Mouse (Mus musculus) adrenal gland, postnatal 10 days (tissue): Measurements from ENCODE around the gene Usp36. TPM values are rescaled to one million over a fixed set of nuclear protein-coding genes. Genes with fewer than 3 reads are reported as not detected.

Experiments
- DNase-seq: peaks from one replicate; pipeline ENCODE4 v3.0.0; 2021; ENCODE audit warnings: mixed read lengths
- total RNA-seq, 2 experiments: library from RNA; stranded (reverse); gene quantifications; 2 replicates each; pipeline ENCODE4 v1.2.3; 2021

Gene Usp36
- total RNA-seq, 2 experiments from 2014 or later = 18.1 to 20.3 TPM

GRCm38 (mm10) chr11:118248150-118249011, 41.7 kb downstream of the Usp36 start, which contains the start of gene Cyth1:
TSS of gene Cyth1 (minus strand) at chr11:118248592.
- peak; percentile 100 for DNase-seq

GRCm38 (mm10) chr11:118247359-118248095, 42.5 kb downstream of the Usp36 start:
- DNase-seq = peak; percentile 83

- DNase-seq = peak; percentile 62
These were observed 43.3 kb downstream of the Usp36 start for GRCm38 (mm10) chr11:118246724-118247123.

GRCm38 (mm10) chr11:118245130-118245529, 44.9 kb downstream of the Usp36 start:
- no peak for DNase-seq

- no peak for DNase-seq
These were observed 46.3 kb downstream of the Usp36 start for GRCm38 (mm10) chr11:118243627-118244261.

- DNase-seq = peak; percentile 68
These were observed 47.5 kb downstream of the Usp36 start for GRCm38 (mm10) chr11:118242506-118242905.

- no peak for DNase-seq
These were observed 49.7 kb downstream of the Usp36 start for GRCm38 (mm10) chr11:118240388-118240787.

- DNase-seq = no peak
These were observed 50.5 kb downstream of the Usp36 start for GRCm38 (mm10) chr11:118239281-118240198.

GRCm38 (mm10) chr11:118236520-118237190, 53.4 kb downstream of the Usp36 start:
- DNase-seq = no peak

- no peak for DNase-seq
These were observed 55.1 kb downstream of the Usp36 start for GRCm38 (mm10) chr11:118234929-118235328.

GRCm38 (mm10) chr11:118234500-118234899, 55.5 kb downstream of the Usp36 start:
- no peak for DNase-seq

- DNase-seq = no peak
These were observed 56.1 kb downstream of the Usp36 start for GRCm38 (mm10) chr11:118233924-118234323.

GRCm38 (mm10) chr11:118232314-118232831, 57.7 kb downstream of the Usp36 start:
- peak; percentile 52 for DNase-seq

GRCm38 (mm10) chr11:118229941-118230340, 60.1 kb downstream of the Usp36 start:
- DNase-seq = no peak

GRCm38 (mm10) chr11:118227650-118228049, 62.4 kb downstream of the Usp36 start:
- no peak for DNase-seq

GRCm38 (mm10) chr11:118226850-118227249, 63.2 kb downstream of the Usp36 start:
- DNase-seq = no peak

- no peak for DNase-seq
These were observed 64.2 kb downstream of the Usp36 start for GRCm38 (mm10) chr11:118225862-118226261.

GRCm38 (mm10) chr11:118225056-118225836, 64.8 kb downstream of the Usp36 start:
- no peak for DNase-seq

GRCm38 (mm10) chr11:118223416-118224067, 66.5 kb downstream of the Usp36 start:
- no peak for DNase-seq
